Mouse (Mus musculus) B cell, adult 2 months (primary cell): ENCODE data around the gene Gga2.

Experiments used
- DNase-seq, 2 experiments: peaks; one replicate each; pipeline ENCODE4 v3.0.0; 2022

The Gga2 gene

DNA sequence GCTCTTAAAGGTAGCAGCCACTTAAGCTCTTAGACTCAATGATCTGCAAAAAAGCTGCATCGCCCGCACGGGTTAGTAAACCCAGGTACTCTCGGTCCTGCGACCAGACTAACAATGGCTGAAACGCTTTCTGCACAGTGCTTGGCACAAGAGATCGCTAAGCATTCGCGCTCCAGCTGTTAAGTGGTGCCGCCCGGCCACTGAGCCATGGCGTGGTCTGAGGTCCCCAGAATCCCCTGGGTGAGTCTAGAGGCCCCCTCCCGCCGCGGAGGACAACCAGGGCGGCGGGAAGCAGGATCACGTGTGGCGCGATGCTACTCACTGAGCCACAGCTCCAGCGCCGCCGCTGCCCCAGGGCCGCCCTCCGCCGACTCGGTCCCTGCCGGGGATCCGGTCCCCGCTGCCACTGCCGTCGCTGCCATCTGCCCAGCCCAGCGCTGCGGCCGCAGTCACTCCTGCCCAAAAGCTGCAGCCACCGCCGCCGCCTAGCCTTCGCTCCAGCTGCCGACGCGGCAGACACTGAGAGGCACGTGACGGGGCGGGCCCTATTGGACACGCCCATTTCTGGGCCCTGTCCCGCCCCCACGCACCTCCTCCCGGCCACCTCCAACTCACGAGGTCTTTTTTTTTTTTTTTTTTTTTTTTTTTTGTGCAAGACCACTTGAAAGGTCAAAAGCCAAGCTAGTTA is at the start of gene Gga2:
Gene Gga2 (minus strand): TSS at position 556 of the 688 bp plus-strand sequence.
- peak; percentile 95 for DNase-seq

DNA sequence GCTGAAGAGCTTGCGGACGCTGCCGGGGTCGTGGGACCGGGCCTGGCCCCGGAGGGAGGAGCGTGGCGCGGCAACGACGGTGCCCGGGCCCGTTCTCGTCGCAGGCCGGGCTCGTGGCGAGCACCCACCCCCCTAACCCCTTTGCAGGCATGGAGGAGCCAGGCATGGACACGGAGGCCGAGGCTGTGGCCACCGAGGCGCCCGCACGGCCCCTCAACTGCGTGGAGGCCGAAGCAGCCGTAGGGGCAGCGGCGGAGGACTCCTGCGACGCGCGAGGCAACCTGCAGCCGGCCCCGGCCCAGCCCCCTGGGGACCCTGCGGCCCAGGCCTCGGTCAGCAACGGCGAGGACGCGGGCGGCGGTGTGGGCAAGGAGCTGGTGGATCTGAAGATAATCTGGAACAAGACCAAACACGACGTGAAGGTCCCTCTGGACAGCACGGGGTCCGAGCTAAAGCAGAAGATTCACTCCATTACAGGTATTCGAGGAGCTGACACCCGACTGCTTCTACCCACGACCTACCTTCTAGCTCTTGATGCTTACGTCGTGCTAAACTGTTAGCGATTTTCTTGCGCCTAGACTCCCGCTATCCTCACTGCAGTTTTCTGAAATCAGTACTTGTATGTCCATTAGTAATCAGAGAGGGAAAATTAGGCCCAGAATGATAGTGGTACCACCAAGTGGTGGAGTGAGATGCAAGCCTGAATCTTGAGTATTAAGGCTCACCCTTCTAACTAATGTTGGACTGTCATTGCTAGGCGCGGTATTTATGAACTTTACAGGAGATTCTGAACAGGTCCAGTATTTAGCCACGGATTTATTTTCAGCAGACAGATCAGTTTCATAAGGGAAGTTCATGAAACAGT is 46.7 kb upstream of the Gga2 start:
- DNase-seq = no peak

DNA sequence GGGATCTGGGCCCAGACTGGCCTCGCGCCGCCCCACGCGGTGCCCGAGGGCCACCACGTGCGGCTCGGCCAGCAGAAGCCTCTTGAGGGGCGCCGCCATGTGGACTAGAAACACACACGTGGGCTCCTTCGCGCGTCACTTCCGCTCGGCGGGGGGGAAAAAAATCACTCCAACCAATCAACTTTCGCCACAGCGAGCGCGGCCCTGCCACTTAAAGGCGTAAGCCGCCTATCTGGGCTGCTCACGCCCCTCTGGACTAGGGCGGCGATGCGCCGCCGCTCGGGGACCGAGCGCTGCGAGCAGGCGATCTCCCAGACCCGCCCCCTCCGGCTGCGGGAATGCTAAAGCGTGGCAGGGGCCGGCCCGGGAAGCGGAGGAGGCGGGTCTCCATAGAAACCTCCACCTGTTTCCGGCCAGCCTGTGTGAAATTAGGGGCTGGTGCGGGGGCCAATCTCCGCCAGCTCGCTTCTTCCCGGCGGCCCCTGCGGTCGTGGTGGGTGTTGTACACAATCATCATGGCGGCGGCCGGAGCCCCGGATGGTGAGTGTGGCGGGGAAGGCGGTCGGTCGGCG is 46.0 kb upstream of the Gga2 start, which contains the start of the genes Ubfd1 and Ears2:
Gene Ubfd1 (plus strand): TSS at position 231 of the 572 bp plus-strand sequence.
Gene Ears2 (minus strand): TSS at position 319 of the 572 bp plus-strand sequence.
- DNase-seq = peak; percentile 97 to 98

DNA sequence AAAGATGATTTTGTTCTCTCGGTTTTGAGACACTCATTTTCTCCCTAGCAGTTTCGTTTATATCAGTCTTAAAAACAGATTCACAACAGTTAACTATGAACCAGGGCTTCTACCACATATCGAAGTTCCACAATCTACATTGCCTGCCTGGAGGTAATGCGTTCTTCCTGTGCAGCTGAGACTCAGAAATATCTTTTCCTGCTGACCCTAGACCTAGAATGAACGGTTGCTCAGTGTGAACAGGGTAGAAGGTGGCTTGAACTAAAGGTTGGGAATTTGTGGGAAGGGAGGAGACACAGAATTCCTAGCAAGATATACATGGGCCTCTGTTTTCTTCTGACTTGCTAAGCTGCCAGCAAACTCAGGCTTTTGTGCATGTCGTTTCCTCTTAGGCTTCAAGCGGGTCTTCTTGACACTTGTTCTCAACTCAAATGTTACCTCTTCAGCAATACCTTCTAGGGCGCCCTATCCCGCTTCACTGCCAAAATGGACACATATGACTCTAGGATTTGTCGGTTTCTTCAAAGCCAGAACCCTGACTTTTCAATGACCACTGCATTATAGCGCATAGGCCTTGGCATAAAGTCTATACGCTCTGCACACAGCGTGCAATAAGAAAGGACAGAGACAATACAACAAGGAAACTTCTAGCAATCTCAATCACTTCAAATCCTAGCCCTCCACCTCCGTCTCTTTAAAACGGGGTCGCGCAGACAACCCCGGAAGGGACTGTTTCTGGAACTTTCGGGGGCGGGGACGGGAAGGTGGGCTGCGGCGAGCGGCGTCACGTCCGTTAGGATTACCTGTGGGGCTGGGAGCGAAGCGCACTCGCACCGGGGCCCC is 45.3 kb upstream of the Gga2 start:
- no peak for DNase-seq

DNA sequence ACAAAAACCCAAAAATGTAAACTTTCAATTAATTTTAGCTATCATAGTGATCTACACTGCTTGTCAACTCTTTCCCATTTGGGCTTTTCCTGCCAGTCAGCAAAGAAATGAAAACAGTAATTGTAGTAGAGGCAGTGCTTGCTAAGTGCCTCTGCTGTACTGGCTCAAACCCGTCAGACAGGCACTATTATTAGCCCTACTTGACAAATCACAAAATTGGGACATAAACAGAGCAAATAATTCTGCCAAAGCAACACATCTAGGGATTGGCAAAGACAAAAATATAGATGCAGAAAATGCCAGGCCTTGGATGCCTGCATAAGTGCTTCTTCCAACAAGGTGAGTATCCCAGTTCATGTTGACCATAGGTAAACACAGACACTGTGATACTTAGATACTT is 44.6 kb upstream of the Gga2 start:
- DNase-seq = no peak

DNA sequence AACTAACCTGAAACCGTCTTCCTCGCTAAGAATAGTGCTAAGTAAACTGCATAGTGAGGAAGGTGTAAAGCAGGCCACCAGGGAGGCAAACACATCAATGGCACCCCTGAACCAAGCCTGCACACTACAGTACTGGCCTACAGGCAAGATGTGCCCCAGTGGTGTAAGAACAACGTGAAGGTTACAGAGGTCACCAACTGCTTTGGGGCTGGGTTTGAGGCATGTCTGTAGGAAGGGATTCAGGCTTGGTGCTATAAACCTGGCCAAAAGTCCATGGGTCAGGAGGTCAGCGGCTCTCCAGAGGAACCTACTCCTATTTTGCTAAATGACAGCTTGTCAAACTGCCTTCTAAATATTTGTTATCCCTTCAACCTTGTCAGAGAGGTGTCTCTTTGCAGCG is 35.6 kb upstream of the Gga2 start:
- no peak for DNase-seq

DNA sequence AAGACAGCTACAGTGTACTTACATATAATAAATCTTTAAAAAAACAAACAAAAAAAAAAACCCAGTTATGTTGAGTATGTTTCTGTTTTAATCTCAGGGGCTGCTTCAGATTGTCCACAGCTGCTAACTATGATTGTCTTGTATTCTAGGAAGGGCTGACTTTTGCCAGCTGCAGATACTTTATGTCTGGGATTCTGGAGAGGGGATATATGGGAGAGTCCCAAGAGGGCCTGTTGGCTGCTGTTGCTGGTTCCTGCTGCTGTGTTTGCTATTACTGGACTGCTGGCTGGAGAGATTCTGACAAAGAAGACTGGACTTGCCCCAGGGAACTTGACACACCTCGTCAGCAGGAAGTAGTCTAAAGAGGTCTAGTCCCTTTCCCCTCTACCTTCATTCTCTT is 29.8 kb upstream of the Gga2 start:
- DNase-seq = no peak

DNA sequence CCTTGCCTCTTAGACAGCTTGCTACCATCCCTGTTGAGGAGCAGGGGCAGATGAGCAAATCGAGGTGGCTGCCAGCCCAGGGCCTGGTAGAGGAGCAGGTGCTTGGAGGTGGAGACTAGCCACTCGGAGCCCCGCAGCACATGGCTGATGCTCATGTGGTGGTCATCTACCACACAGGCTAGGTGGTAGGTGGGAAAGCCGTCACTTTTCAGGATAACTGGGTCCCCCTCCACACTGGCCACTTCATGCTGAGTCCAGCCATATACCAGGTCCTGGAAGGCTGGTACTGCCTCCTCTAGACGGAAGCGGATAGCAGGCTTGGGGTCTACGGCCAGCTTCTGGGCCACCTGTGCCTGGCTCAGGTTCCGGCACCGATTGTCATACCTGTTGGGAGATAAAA is 27.2 kb upstream of the Gga2 start:
- DNase-seq = no peak

DNA sequence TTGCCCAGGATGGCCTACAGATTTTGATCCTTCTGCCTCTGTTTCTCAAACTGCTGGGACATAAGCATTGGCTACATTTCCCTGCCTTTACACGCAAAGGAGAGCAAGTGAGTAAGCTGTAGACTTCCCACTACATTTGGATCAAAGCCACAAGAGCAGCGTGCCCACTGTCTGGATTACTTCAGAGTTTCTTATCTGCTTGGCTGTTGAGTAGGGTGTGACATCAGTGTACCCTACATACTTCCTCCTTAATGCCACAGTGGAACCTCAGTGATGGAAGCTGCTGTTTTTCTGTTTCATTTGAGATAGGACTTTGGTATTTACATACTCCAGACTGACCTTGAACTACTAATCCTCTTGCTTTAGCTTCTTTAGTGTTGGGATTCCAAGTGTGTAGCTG is 25.8 kb upstream of the Gga2 start:
- DNase-seq = no peak

DNA sequence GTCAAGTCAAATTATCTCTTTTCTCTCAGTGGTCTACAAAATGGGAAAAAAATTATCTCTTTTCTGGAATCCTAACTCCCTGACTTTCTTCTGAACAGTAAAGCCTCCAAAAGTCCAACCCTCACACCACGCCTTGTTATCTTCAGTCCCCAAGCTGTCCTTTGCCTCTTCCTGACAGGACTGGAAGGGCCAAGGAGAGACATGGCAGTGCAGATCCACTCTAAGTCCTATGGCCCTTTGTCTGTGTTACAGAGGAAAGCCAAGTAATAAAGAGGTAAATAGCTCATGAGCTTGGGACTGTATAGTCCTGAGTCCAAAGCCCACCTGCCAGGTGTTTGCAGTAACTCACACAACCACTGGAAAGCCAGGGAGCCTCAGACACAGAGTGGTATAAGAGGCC is 24.7 kb upstream of the Gga2 start:
- no peak for DNase-seq

DNA sequence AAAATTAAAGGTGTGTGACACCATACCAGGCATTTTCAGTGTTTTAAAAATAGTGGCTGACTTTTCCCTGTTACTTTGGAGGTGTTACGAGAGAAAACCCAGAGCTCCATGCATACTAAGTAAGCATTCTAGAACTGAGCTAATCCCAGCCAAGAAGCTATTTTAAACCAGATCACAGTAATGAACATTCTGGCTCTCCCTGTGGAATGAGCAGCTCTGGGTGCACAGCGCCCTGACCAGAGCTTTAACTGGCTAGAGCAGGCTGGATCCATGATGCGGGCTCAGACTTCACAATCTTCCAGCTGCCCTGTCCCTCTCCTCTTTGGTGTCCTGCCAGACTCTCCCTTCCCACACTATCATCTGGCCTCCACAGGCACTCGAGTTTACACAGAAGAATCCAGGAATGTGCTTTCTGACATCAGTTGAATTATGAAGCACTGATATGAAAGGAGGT is 24.2 kb upstream of the Gga2 start:
- DNase-seq = no peak

DNA sequence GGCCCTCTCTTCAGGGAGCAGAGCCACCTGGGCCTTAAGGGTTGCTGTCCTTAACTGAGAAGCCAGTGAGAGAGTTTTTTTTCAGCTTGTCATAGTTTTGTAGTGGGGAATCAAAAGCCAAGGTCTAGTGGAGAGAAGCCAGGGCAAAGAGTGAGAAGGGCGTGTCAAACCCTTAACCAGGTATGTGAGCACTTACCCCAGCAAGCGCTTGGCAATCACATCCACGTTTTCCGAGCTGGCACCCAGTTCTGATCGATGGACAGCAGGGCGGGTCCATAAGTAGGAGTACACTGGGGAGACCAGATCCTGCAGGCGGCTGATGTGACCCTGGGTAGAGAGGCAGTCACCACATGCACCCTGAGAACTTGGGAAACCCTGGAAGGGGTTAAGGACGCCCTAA is 23.1 kb upstream of the Gga2 start:
- no peak for DNase-seq

DNA sequence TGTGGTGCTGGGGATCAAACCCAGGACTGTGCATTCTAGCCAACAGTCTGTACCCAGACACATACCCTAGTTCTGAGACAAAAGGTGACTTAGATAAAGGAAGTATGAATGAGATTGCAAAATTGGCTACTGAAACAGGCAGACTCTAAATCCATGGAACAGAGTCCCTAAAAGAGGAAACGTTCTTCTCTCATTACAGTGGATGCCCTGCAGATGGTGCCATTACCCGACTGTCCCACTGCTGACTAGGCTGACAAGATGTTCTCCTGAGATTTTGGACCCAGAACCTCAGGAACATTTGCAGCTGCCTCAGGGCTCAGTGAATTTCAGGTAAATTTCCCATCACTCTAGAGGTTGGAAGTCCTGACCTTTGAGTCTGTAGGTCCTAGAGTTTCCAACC is 13.3 kb upstream of the Gga2 start:
- peak in 1 of 2 experiments; percentile 13 for DNase-seq

DNA sequence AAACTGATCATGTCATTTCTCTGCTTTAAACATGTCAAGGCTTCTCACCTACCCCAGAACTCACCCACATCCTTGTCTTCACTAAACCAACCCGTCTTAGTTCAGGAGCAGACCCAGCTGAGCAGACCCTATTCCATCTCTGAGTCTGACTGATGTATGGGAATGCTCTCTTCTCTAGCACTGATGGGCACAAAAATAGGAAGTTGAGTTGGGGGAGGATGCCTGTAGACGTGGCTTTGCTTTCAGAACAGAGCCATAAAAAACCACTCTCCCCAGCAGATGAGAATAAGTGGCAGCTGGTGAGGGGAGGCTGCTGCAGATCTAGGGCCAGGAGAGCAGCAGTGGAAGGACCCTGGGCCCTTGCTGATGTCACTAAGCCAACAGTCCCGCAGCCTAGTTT is 12.3 kb upstream of the Gga2 start:
- DNase-seq = no peak

DNA sequence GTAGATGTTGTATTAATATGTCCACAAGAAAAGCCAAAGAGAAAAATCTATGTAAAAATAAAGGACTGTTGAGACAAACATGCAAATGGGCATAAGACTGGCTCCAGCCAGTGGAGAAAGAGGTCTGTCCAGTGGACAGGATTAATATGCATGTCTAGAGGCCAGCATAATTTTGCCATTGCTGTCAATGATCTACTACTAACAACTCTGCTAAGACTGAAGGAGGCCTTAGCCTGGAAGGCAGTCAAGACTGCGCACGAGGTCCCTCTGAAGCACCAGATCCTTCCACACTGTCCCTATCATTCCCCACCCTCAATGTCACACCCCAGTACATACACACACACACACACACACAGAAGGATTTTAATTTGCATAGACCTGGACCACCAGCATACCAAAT is 1.1 kb upstream of the Gga2 start:
- DNase-seq = no peak

DNA sequence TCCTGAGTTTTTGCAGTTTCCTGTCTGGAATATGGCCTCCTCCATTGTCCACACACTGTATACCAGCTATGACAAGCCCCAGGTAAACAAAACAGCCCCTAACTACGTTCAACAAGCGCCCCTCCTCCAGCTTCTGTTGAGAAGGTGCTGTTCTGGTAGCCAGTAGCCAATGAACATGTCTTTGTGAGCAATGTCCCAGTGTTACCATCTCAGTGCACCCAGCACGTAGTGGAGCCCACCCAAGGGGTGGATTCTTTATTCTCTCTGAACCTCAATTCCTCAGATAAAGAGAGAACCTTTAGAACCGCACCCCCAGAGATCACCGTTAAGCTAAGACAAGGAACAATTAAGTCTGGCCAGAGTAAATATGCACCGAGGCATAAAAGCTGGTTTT is 752 bp downstream of the Gga2 start:
- peak in 1 of 2 experiments; percentile 12 for DNase-seq

DNA sequence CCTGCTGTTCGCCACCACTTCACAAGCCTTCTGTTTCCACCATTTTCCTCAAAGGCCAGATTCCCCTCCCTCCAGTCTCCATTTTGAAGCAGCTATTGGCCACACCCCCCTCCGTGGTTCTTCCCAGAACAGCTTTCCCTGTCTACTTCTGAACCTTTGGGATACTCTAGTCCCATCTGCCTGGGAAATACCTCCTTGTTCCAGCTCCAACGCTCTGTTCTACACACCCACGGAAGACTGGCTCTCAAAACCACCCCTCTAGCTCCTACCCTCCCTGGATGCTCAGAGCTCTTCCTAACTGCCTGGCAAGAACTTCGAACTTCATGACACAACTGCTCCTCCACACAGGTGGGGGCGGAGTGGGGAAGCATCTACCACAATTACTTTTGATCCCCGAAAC is 2.0 kb downstream of the Gga2 start:
- DNase-seq = no peak

DNA sequence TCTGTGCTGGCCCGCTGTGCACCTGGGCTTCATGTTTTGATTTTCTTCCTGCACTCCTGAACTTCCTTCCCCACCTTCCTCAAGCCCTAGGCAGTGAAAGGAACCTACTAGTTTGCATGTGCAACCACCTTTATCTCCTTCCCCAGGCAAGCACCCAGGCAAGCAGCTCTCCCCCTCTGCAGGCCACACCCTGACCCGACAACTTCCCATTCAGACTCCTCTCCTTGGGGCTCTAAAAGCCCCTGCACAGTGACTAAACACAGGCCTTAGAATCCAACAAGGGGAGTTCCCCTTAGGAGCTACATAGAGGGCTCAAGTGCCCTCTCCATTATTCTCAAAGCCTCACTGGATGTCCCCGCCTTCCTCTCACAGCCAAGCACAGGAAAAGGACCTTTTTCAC is 2.8 kb downstream of the Gga2 start:
- DNase-seq = peak; percentile 64 to 71

DNA sequence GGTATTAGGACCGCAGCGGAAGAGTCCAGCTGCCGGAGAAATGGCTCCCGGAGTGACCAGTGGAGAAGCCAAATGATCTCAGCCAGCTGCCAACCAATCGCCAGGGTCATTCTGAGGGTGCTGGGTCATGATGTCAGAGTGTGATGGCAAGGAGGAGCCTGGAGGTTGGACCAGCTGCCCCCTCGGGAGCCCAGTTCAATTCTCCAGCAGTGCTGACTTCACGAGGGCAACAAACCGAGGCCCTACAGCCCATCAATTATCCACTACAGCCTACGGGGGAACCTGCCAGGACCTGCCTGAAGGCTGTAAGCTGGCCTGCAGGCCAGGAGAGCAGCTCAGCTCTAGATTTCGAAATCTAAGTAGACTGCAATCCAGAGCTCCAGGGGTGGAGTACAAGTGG is 5.3 kb downstream of the Gga2 start:
- DNase-seq = no peak

DNA sequence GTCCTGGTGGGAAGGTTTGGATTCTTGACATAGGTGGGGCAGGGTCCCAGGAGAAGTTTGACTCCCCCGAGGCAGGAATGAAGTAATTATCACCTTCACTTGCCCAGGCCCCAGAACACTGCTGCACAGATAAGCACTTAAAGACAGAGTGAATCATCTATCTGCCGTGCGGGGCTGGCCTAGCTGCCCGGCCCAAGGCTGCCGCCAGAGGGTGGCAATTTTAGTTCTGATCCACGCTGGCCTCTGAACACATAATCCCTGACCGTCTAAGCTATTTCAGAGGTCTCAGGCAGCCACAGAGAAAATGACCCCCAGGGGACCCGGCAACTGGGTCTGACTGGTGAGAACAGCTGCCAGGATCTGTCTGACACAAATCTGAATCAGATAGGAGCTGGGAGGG is 5.9 kb downstream of the Gga2 start:
- DNase-seq = no peak

DNA sequence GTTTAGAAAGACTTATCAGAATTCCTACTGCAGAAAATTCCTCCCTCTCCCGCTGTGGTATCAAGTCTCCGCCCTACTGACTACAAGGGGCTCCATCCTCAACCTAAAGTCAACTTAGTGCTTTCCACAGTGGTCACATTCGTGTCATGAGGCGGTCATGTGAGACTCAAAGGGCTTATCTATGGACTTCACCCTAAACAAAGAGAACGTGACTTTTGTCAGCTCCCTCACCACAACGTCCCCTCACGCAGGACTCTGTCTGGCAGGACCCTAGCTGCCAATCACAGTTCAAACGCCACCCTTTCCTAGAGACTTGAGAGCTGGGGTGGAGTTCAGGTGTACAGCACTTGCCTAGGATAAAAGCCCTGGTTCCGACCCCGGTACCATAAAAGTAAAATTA is 8.1 kb downstream of the Gga2 start:
- no peak for DNase-seq

DNA sequence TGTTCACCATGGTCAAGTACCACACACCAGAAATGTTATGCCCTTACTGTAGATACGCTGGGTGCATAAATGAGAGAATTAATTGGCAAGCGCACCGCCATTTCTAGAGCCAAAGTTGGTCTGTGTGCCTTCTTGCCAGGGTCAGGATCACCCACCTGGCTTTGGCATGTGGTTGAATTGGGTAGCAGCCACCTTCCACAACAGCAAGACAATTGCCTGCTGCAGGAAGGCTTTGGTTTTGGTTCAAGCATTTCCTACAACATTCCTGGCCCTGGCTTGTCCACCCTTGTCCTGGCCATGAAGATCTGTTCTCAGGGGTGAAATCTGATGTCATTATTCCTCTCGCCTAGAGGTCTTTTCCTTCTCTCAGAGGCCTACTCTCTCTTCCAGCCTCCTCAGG is 8.7 kb downstream of the Gga2 start:
- no peak for DNase-seq

DNA sequence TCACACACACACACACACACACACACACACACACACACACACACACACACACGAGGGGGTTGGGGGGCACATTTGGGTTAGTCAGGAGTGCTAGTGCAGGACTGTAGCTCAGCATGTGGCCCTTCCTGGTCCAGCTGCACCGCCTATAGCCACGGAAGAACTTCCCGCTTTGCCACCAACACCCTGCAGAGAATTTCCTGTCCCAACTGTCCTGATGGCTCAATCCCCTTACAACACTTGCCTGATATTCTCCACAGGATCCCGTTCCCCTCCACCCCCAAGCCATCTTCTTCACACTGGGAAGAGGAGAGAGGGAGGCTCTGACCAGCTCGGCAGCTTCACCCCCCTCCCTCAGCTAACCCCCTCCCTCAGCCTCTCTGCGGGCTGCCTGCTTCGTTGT is 20.6 kb downstream of the Gga2 start:
- no peak for DNase-seq
